Mouse (Mus musculus) olfactory bulb, adult 2 months (tissue): ENCODE results near the gene Sh3gl2.

ENCODE experiments used
- CTCF ChIP-seq: fragments of 200-500 bp; IDR thresholded peaks from 2 replicates; pipeline ENCODE4 v1.5.1; 2012; ENCODE audit warnings: low read depth, mild to moderate bottlenecking, low read length, moderate library complexity; ENCODE audit not compliant: insufficient read depth
- POLR2A ChIP-seq: fragments of 200-500 bp; IDR thresholded peaks from 2 replicates; pipeline ENCODE4 v1.6.1; 2012; ENCODE audit warnings: mild to moderate bottlenecking, low read depth, low read length, moderate library complexity; ENCODE audit not compliant: insufficient read depth

GRCm38 (mm10) chr4:85178394-85179051, 26.4 kb upstream of the Sh3gl2 start:
- TF ChIP-seq CTCF: no peak
- no peak for TF ChIP-seq POLR2A
